Mouse (Mus musculus): ENCODE measurements around the gene Lilr4b. TPM values are rescaled to one million over a fixed set of nuclear protein-coding genes. Genes with fewer than 3 reads are reported as not detected.

The Lilr4b gene
- polyA plus RNA-seq (2014; fragmentation: Illumina TruSeq; extraction: RNeasy Lipid Tissue Mini Kit (QIAGEN cat#74804); ENCODE audit: low read depth, low replicate concordance) = 5.9 TPM

DNA sequence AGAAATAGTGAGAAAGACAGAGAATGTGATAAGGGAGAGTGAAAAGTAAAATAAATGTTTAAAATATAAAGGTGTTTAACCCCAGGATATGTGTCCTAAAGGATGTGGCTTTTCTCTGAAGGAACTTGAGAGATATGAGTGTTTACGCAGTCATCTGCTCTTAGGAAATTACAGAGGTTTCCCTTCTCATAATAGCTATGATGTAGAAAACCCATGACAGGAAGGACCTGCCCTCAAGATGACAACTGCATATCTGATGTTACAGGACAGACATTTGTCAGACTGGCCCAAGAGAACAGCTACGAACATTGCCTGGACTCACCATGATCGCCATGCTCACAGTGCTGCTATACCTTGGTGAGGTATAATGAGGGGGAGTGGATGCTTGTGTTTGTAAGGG lies at the start of gene Lilr4b, which contains the start of gene Gm49339:
Gene Lilr4b, plus strand, starts transcription at position 236 of the 400 bp plus-strand sequence.
Gene Gm49339, plus strand, starts transcription at position 216 of the 400 bp plus-strand sequence.

DNA sequence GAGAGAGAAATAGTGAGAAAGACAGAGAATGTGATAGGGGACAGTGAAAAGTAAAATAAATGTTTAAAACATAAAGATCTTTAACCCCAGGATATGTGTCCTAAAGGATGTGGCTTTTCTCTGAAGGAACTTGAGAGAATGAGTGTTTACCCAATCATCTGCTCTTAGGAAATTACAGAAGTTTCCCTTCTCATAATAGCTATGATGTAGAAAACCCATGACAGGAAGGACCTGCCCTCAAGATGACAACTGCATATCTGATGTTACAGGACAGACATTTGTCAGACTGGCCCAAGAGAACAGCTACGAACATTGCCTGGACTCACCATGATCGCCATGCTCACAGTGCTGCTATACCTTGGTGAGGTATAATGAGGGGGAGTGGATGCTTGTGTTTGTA lies 10.3 kb downstream of the Lilr4b start, which contains the start of gene Lilrb4a:
Gene Lilrb4a, plus strand, starts transcription at position 266 of the 400 bp plus-strand sequence.

Other genes starting within 250 kb of the Lilr4b start
- 4.0 TPM for gene Gm49339, start within 50 bp of the Lilr4b start, polyA plus RNA-seq (2014; fragmentation: Illumina TruSeq; extraction: RNeasy Lipid Tissue Mini Kit (QIAGEN cat#74804); ENCODE audit: low read depth, low replicate concordance)
- gene Lilrb4a, start 10.3 kb downstream of the Lilr4b start, polyA plus RNA-seq (2014; fragmentation: Illumina TruSeq; extraction: RNeasy Lipid Tissue Mini Kit (QIAGEN cat#74804); ENCODE audit: low read depth, low replicate concordance) = 11.8 TPM
- not detected for gene Fam162b, start 109.9 kb downstream of the Lilr4b start, polyA plus RNA-seq (2014; fragmentation: Illumina TruSeq; extraction: RNeasy Lipid Tissue Mini Kit (QIAGEN cat#74804); ENCODE audit: low read depth, low replicate concordance)
- gene Gprc6a, start 150.8 kb downstream of the Lilr4b start, polyA plus RNA-seq (2014; fragmentation: Illumina TruSeq; extraction: RNeasy Lipid Tissue Mini Kit (QIAGEN cat#74804); ENCODE audit: low read depth, low replicate concordance) = not detected
- not detected for gene Rfx6, start 197.1 kb downstream of the Lilr4b start, polyA plus RNA-seq (2014; fragmentation: Illumina TruSeq; extraction: RNeasy Lipid Tissue Mini Kit (QIAGEN cat#74804); ENCODE audit: low read depth, low replicate concordance)

All from heart, adult 10 weeks (tissue).